Mouse (Mus musculus): ENCODE results near the gene Cd320.

DNA sequence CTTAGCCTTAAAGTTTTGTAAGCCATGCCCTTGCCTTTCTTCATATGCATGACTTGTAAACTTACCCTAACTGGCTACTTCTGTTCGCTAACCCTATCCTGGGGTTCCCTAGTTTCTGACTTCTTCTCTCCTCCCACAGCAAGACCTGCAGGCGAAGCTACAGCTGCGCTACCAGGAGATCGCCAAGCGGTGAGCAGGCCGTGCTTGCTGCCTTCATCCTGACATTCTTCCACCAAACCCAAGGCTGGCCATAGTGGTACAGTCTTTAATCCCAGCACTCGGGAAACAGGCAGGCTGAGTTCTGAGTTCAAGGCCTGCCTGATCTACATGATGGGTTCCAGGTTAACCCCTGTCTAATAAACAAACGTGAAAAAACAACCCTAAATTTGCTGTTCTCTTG lies 17.4 kb upstream of the Cd320 start:
- TF ChIP-seq POLR2A (IDR thresholded peaks at IDR 0.05; ENCODE audit: low read depth, low read length) (no peak), CTCF (IDR thresholded peaks at IDR 0.05; ENCODE audit: extremely low read depth, insufficient read depth, insufficient read length, insufficient replicate concordance) (no peak)
